Mouse (Mus musculus): ENCODE data around the gene Snw1.
"Not testable (repeated sequence)": the region's sequence is repeated elsewhere in the genome, so short reads cannot be mapped to it uniquely, and the experiment has no call there.

Gene Snw1

DNA sequence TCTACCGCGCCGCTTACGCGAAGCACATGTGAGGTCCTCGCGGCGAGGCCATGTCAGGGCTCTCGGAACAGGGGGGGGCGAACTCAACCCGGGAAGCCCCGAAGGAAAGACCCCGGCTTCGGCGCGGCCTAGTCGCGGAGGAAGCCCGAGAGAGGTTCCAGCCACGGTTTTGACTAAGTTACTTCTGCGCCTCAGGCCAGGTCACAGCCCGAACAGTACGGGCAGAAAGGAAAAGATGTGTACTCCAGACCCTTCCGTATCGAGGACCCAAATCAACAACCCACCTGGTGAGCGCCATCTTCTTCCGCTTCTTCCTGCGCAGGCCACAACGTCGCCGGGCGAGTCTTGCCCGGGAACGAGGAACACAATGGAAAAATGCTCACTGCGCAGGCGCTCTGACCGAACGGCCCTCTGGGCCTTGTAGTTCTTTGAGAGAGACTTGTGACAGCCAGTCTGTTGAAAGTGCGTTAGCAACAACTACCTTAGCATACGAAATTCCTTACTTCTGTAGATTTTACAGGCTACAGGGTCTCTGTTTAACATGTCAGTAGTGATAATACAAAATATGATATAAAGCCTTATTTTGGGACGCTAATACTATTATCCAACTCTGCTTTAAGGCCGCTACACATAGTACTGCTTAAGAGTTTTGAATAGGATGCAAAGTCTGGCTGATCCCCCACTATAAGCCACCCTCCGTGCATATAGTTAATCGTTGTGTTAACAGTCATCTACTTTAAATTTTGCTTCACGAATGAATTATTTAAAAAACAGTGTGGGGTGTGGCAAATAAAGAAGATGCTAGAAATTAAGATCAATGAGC, at the start of gene Snw1:
Snw1 (minus strand) TSS at position 311 of the 823 bp plus-strand sequence.
- peak; percentile 90 to 93 for DNase-seq

- not testable (repeated sequence) for DNase-seq
Measured at GRCm38 (mm10) chr12:87519616-87520015, 47.5 kb upstream of the Snw1 start.

DNA sequence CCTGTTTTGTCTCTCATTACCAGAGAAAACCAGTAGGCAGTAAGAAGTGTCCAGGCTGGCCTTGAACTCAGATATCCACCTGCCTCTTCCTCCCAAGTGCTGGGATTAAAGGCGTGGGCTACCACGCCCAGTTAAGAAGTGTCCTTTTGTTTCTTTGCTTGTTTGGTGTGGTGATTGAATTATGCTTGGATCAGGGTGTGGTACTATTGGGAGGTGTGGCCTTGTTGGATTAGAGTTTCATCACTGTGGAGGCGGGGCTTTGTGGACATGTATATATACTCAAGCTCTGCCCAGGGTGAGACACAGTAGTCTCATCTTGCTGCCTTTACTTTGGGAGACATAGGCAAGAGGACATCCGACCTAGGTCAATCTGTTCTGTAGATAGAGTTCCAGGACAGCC, 41.9 kb upstream of the Snw1 start, which contains the start of gene Gm8300:
Gm8300 (plus strand) TSS at position 301 of the 400 bp plus-strand sequence.
- DNase-seq, result not testable (repeated sequence)

GRCm38 (mm10) chr12:87494421-87494820, 22.3 kb upstream of the Snw1 start, which contains the start of gene Gm5788:
Gm5788 (plus strand) TSS chr12:87494721.
- not testable (repeated sequence) for DNase-seq

GRCm38 (mm10) chr12:87488683-87489082, 16.6 kb upstream of the Snw1 start:
- DNase-seq, result not testable (repeated sequence)

- DNase-seq, result not testable (repeated sequence)
Measured at GRCm38 (mm10) chr12:87482482-87482881, 10.4 kb upstream of the Snw1 start.

GRCm38 (mm10) chr12:87474756-87475155, 2.7 kb upstream of the Snw1 start:
- DNase-seq, result no peak

DNA sequence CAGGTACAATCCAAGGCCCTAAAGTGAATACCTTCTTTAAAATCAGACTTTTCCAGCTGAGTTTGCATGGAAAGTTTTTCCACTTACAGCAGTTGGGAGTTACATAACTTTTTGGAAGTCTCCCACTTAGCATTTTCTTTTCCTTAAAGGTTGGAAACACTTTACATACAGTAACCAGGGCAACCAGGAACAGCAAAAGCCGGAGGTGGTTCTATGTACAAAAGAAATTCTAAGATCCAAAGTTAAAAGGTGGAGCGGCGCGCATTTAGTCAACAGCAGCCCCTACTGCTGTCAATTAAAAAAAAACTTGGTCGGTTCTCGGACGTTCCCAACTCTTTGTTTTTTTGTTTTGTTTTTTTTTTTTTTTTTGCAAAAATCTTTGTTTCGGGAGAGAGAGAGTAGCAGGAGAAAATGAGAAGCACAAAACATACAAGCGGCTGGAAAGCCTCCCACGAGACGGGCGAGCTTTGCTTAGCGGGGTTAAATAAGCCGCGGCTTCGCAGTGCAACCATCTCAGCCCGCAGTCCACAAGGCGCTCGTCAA, 582 bp downstream of the Snw1 start:
- DNase-seq, result no peak

DNA sequence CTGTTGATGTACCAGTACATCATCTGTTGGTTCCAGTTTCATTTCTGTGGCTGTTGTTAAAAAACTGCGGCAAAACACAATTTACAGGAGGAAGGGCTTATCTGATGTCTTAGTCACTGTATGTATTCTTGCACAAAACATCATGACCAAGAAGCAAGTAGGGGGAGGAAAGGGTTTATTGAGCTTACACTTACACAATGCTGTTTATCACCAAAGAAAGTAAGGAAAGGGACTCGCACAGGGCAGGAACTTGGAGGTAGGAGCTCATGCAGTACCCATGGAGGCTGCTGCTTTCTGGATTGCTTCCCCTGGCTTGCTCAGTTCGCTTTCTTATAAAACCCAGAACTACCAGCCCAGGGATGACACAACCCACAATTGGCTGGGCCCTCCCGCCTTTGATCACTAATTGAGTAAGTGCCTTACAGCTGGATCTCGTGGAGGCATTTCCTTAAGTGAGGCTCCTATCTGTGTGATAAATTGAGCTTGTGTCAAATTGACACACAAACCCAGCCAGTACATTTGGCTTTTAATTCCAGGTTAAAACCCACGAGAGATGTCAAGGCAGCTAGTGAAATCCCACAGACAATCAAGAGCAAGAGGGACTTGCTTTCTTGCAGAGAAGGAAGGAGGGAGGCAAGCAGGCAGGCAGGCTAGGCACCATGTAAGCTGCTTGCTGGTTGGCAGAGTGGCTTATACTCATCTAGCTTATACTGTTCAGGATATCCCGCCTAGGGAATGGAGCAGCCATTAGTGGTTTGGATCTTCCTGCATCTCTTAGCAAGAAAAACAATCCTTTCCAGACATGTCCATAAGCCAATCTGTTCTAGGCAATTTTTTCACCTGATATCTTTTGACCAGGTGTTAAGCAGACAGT, 1.6 kb downstream of the Snw1 start:
- no peak for DNase-seq

DNA sequence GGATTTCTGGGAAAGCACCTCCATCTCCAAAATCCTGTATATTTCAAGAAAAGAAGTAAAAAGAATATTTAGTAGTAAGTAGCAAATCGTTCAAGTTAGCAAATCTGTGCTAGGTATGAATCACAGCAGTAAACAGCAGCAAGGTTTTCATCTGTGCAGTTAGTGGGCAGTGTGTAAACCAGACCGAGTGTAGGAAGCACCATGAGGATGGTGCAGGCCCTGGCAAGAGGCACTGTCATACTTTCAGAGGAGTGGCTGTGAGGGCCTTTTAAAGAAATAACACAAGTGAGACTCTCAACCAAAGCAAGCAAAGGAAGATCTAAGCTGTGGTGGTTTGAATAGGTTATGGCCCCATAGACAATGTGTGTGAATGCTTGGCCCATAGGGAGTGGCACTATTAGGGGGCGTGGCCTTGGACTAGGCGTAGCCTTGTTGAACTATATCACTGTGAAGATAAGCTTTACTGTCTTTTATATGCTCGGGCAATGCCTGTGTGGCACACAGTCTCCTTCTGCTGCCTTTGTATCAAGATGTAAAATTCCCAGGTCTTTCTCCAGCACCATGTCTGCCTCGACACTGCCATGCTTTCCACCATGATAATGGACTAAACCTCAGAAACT, 7.3 kb downstream of the Snw1 start:
- no peak for DNase-seq

DNA sequence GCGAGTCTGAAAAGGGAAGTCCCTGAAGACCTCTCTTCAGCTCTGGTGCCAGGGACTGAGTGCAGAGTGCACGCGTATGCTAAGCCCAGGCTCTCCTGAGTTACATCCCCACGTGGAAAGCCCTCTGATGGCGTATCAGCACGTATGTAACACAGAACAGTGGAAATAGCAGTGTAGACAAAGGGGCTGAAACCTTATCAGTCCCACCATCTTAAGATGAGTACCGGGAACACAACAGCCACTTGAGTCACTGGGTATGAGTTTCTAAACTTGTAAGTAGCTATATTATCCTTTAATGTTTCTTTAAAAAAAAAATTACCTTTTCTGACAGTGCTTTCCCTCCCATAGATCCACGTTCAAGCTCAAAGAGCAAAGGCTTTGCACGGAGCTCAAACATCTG, 22.6 kb downstream of the Snw1 start:
- no peak for DNase-seq

GRCm38 (mm10) chr12:87444211-87444610, 27.9 kb downstream of the Snw1 start:
- no peak for DNase-seq

- peak; percentile 70 to 76 for DNase-seq
Measured at GRCm38 (mm10) chr12:87443700-87444122, 28.4 kb downstream of the Snw1 start, which contains the start of the genes Slirp and Alkbh1. Slirp (plus strand) TSS chr12:87443896. Alkbh1 (minus strand) TSS chr12:87444017.

GRCm38 (mm10) chr12:87443115-87443699, 28.9 kb downstream of the Snw1 start:
- DNase-seq, result no peak

DNA sequence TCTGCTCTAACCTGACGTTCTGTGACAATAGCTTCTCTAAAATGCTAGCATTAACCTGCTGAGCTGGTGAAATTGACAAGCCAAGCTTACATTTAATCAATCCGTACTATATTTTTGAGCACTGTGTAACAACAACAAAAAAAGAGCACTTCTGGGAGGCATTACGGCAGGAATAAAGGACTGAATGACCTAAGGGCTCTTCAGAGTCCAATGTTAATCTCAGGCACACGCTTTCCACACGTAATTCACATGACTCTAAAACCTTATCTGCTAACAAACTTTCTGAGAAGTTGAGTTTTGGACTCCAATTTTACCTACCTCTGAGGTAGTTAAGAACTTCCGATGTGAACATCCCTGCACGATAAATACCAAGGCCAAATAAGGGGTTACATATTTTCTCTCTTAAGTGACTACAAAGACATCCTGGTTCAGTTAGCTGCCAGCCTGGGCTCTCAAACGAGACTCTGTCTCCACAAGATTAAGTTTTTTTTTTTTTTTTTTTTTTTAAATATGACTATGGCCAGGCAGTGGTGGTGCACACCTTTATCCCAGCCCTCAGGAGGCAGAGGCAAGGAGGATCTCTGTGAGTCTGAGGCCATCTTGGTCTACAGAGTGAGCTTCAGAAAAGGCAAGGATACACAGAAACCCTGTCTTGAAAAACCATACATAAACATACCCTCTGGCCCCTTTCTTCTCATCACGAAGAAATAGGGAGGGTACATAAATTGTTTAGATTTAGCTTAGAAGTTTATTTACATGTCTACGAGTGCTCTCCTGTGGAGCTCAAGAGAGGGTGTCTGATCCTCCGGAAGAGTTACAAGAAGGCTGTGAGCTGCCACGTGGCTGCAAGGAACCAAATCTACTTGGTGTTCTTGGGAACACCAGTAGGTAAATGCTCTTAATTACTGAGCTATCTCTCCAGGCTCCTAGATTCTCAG, 29.6 kb downstream of the Snw1 start:
- no peak for DNase-seq

DNA sequence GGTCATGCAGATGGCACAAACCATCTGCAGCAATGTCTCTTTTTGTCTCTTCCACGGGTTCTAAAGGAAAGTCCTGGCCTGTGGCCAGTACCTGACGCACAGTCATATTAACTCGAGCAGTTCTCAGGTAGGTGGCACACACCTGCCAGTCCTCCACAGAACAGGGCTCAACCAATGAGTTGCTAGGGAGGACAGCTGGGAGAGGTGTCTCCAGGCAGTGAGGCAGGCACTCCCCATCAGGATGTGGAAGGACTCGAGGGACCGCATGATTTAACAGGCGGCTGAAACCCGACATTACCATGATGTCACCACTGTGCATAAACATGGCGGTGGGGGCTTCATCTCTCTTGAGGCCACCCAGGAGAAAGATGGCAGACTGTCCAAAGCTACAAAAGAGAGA, 43.2 kb downstream of the Snw1 start:
- no peak for DNase-seq

GRCm38 (mm10) chr12:87428295-87428694, 43.8 kb downstream of the Snw1 start:
- no peak for DNase-seq

GRCm38 (mm10) chr12:87426354-87427031, 45.6 kb downstream of the Snw1 start:
- no peak for DNase-seq

DNA sequence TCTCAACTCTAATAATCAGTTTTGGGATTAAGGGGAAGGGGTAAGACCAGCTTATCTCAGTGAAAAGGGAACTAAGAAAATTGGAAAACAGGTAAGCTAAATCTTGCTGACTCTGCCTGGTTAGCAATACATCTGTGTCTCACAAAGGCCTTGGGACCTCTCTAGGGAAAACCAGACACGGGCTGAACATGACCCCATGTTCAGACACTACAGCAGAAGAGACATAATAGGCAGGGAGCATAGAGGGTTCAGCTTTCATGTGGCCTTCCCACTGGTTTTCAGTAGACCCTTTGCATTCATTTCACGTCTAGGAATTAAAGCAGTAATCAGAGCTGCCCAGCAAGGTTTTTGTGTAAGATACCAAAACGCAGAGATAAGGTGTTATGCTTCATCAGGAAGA, 47.6 kb downstream of the Snw1 start:
- no peak for DNase-seq

- no peak for DNase-seq
Measured at GRCm38 (mm10) chr12:87423700-87424099, 48.4 kb downstream of the Snw1 start.
